Mouse (Mus musculus): Measurements from ENCODE around the gene Lrrc75a.

DNA sequence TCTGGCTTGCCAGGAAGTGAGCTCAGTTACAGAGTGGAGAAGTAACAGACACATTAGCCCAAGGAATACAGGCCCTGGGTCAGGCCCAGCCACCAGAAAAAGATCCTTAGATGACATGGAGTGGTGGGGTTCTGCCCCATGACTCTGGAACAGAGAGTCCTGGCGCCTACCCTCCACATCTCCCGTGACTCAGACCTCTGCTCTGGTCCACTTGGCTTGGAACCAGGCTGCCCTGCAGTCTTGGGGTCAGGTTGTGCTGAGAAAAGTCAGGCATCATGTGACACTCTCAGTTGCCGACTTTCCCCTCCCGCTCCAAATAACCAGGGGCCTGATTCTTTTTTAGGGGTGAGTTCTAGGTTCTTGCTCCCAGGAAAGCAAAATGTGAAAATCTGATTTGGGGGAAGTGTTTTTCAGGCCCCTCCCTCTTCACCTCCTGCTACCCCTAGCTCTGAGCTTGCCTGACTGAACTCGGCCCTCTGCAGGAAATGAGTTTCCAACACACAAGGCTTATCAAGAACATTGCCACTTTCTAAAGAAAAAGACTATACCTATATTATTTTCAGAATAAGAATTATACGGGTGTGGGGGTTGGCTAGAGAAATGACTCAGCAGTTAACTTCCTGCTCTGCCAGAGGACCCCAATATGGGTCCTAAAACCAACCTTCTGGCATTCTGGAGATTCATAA, 89.2 kb downstream of the Lrrc75a start:
- TF ChIP-seq POLR2A (IDR thresholded peaks at IDR 0.05; ENCODE audit: borderline replicate concordance, extremely low read depth, low read depth, low read length) (no peak), CTCF (IDR thresholded peaks at IDR 0.05; ENCODE audit: insufficient read depth, low read length) (no peak)
